Mouse (Mus musculus): ENCODE results near the gene Hspa1b.

The Hspa1b gene

DNA sequence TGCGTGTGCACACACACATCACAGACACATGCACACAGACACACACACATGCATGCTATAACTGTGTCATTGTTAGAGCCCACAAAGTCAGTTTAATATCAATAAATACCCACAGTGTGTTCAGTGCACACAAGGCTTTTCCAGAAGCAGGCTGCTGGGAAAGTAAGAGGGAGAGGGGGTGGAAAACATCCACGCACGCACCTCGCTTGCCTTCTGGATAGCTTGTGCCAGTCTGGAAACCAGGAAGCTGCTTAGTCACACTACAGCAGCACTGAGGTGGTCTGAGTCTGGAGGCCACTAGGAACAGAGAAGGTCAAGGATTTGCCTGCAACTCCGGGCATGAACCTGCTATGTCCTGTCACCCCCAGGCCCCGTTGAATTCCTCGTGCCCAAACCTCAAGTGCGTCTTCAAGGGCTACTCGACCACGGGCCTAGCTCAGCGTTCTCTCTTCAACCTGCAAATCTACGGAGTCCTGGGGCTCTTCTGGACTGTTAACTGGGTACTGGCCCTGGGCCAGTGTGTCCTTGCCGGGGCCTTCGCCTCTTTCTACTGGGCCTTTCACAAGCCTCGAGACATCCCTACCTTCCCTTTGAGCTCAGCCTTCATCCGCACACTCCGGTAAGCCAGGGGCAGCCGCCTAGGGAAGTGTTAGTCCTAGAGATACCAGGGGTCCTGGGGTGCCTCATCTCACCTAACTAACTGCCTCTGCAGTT is 31.6 kb downstream of the Hspa1b start:
- DNase-seq, result no peak

DNA sequence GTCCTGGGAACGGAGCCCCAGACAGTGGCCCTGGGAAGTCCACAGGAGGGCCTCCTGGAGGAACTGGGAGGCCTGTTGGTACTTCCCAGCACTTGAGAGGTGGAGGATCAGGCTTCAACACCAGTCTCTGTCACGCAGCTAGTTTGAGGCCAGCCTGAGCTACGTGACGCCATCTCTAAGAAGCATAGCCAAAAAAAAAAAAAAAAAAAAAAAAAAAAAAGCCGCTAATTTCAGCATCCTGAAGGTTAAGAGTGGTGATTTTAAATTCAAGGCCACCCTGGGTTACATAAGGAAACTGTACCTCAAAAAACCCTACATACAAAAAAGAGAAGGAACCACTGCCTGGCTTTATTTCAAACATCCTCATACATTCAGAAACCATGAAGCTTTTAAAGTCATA is 34.8 kb downstream of the Hspa1b start:
- no peak for DNase-seq

- no peak for DNase-seq
Observed at GRCm38 (mm10) chr17:34922939-34923338, 36.1 kb downstream of the Hspa1b start.

DNA sequence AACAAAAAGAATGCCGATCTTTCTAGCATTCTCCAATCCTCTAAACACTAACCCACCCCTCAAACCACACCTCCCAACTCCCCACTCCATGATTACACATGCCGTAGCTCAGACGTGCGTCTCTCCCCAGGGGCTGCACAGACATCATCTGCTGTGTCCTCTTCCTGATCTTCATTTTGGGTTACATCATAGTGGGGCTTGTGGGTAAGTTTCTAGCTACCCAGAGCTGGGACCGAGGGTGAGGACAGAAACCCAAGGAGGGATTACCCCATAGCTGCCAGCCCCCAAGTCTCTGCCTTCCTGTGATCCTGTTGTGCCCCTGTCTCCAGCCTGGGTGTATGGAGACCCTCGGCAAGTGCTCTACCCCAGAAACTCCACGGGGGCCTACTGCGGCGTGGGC is 41.9 kb downstream of the Hspa1b start:
- DNase-seq, result no peak

GRCm38 (mm10) chr17:34916316-34916715 is 42.7 kb downstream of the Hspa1b start:
- no peak for DNase-seq

DNA sequence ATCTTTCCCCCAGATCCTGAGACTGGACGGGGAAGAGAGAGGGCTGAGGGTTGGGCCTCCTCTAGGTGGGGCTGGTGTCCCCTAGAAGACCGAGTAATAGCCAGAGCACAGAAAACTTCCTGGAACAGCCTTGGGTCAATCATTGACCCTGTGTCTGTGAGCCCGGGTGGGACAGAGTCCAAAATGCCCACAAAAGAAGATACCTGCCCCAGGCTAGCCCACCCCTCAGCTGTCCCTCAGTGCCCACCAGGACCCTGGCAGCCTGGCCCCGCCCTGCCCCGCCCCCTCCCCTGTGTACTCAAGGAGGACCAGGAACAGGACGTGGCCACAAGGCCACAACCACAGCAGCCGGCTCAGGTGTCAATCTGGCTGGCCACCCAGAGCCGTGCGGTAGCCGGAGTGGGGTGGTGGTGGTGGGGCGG is 43.6 kb downstream of the Hspa1b start:
- no peak for DNase-seq

GRCm38 (mm10) chr17:34913930-34914665 is 44.9 kb downstream of the Hspa1b start, which contains the start of gene Slc44a4:
TSS of gene Slc44a4 (plus strand) at chr17:34914466.
- DNase-seq, result no peak

GRCm38 (mm10) chr17:34911945-34912351 is 47.1 kb downstream of the Hspa1b start:
- peak; percentile 69 to 77 for DNase-seq

GRCm38 (mm10) chr17:34910982-34911381 is 48.1 kb downstream of the Hspa1b start:
- no peak for DNase-seq

Data from cerebellum, adult 18-20 months (tissue).